Mouse (Mus musculus): ENCODE results near the gene Gm14214. TPM values are rescaled to one million over a fixed set of nuclear protein-coding genes. Genes with fewer than 3 reads are reported as not detected.
A peak's percentile ranks its signal among the peaks of the same experiment; 100 is the strongest.

Gene Gm14214
- polyA plus RNA-seq, 1 experiment: not detected

- H3K36me3 ChIP-seq (ENCODE audit: control insufficient read depth, insufficient read depth, low read length): no peaks in the 10 kb centered on the region
- no peaks in the 10 kb centered on the region for H3K27me3 ChIP-seq (ENCODE audit: control insufficient read depth, insufficient read depth, low read length)
- 64% methylated on average over 1 of the region's 1 CpGs for WGBS
- no peaks in the 10 kb centered on the region; the same call in 1 of the 2 replicates for H3K4me1 ChIP-seq (ENCODE audit: control insufficient read depth, insufficient read depth, insufficient read length)
- H3K27ac ChIP-seq (ENCODE audit: insufficient read depth, low read length): no peak overlapping the region
- no peak for DNase-seq (ENCODE audit: low read depth in 1 of 2, low spot score in 2 of 2)
- H3K4me3 ChIP-seq (ENCODE audit: extremely low read depth, insufficient read depth, insufficient read length): no peak overlapping the region
- TF ChIP-seq CTCF (IDR thresholded peaks at IDR 0.05; ENCODE audit: extremely low read depth, insufficient read depth, insufficient read length, insufficient replicate concordance): no peak
- TF ChIP-seq POLR2A (IDR thresholded peaks at IDR 0.05; ENCODE audit: low read depth, low read length): no peak
Observed at GRCm38 (mm10) chr2:154807689-154808088, 37.9 kb upstream of the Gm14214 start.

DNA sequence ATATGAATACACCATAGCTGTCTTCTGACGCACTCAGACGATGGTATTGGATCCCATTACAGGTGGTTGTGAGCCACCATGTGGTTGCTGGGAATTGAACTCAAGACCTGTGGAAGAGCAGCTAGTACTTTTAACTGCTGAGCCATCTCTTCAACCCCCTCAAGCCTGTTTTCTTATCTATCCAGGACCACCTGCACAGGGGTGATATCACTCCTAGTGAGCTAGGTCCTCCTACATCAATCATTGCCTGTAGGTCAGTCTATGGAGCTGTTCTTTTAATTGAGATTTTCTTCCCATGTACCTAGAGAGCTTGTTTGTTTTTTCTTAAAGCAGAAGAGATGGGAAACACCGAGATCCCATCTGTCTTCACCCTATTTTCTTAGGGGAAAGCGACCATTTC is 34.0 kb upstream of the Gm14214 start:
- Histone ChIP-seq H3K36me3 (ENCODE audit: control insufficient read depth, insufficient read depth, low read length) (no peaks in the 10 kb centered on the region), H3K27ac (ENCODE audit: insufficient read depth, low read length) (no peak overlapping the region), H3K4me1 (ENCODE audit: control insufficient read depth, insufficient read depth, insufficient read length) (peaks cover 5% of the 10 kb centered on the region), H3K4me3 (ENCODE audit: extremely low read depth, insufficient read depth, insufficient read length) (no peak overlapping the region), H3K27me3 (ENCODE audit: control insufficient read depth, insufficient read depth, low read length) (no peaks in the 10 kb centered on the region)
- 89% methylated on average over 4 of the region's 4 CpGs for WGBS
- no peak for TF ChIP-seq POLR2A (IDR thresholded peaks at IDR 0.05; ENCODE audit: low read depth, low read length)
- no peak for DNase-seq (ENCODE audit: low read depth in 1 of 2, low spot score in 2 of 2)

DNA sequence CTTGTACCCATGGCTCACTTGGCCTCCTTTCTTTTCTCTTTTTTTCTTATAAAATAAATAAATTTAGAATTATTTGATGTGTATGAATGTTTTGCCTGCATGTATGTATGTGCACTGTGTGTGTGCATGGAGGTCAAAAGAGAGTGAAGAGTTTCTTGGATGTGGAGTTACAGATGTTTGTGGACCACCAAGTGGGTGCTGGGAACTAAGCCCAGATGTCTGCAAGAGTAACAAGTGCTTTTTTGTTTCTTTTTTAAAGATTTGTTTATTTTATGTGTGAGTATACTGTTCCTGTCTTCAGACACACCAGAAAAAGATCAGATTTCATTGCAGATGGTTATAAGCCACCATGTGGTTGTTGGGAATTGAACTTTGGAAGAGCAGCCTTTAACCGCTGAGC is 33.5 kb upstream of the Gm14214 start:
- Histone ChIP-seq H3K4me3 (ENCODE audit: extremely low read depth, insufficient read depth, insufficient read length) (no peak overlapping the region), H3K27me3 (ENCODE audit: control insufficient read depth, insufficient read depth, low read length) (no peaks in the 10 kb centered on the region), H3K4me1 (ENCODE audit: control insufficient read depth, insufficient read depth, insufficient read length) (peaks cover 5% of the 10 kb centered on the region), H3K27ac (ENCODE audit: insufficient read depth, low read length) (no peak overlapping the region), H3K36me3 (ENCODE audit: control insufficient read depth, insufficient read depth, low read length) (no peaks in the 10 kb centered on the region)
- 98% methylated on average over 1 of the region's 1 CpGs for WGBS
- TF ChIP-seq CTCF (IDR thresholded peaks at IDR 0.05; ENCODE audit: extremely low read depth, insufficient read depth, insufficient read length, insufficient replicate concordance) (no peak), POLR2A (IDR thresholded peaks at IDR 0.05; ENCODE audit: low read depth, low read length) (no peak)
- no peak for DNase-seq (ENCODE audit: low read depth in 1 of 2, low spot score in 2 of 2)

DNA sequence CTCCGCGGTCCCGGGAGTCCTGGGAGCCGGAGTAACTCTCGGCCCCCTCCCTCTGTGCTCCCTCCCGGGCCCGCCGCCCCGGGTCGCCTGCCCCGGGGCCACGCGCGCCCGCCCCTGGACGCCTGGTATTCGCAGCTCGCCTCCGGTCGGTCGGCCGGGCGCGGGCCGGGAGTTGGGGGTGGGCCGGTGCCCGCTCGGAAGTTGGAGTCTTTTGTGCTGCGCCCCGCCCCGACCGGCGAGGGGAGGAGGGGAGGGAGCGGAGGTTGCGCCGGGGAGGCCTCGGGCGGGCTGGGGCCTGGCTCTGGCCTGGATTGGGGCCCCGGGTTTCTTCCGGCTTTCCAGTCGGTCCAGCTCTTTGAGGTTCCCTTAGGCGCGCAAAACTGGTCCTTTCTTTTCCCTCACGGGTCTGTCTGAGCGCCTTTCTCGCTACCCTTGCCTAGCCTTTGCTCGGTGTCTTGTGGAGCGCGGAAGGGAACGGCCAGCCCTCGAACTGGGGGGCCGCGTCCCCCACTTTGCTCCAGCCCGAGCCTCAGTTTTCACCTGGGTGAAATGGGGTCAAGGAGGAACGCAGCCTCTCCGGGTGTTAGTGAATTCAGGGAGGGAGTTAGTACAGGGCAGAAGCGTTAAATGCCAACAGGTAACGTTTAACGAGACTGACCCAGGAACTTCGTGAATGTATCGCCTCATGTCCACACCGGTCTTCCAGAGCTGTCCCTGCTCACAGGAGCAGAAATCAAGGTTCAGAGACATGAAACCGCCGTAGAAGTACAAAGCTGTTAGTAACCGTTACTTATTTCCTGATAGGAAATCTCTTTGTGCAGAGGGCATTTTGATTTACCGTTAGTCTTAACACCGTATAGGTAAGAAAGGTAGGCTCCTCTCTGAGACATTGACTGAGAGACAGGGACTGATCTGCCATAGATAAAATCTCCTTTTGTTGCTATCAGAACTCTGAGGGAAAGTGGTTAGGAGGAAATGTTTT is 22.1 kb upstream of the Gm14214 start:
- Histone ChIP-seq H3K27ac (ENCODE audit: insufficient read depth, low read length) (peak overlapping the region; percentile 99), H3K4me3 (ENCODE audit: extremely low read depth, insufficient read depth, insufficient read length) (peak overlapping the region; percentile 89), H3K4me1 (ENCODE audit: control insufficient read depth, insufficient read depth, insufficient read length) (peaks cover 7% of the 10 kb centered on the region; the same call in 1 of the 2 replicates), H3K27me3 (ENCODE audit: control insufficient read depth, insufficient read depth, low read length) (no peaks in the 10 kb centered on the region), H3K36me3 (ENCODE audit: control insufficient read depth, insufficient read depth, low read length) (no peaks in the 10 kb centered on the region)
- WGBS: under 1% methylated on average over 66 of the region's 67 CpGs
- TF ChIP-seq POLR2A (IDR thresholded peaks at IDR 0.05; ENCODE audit: low read depth, low read length) (no peak), CTCF (IDR thresholded peaks at IDR 0.05; ENCODE audit: extremely low read depth, insufficient read depth, insufficient read length, insufficient replicate concordance) (no peak)
- peak in 1 of 2 experiments; percentile 77 for DNase-seq (ENCODE audit: low read depth in 1 of 2, low spot score in 2 of 2)

GRCm38 (mm10) chr2:154790656-154791483 is 21.0 kb upstream of the Gm14214 start, which contains the start of the genes Raly and a:
Gene Raly (plus strand): TSS chr2:154791096.
Gene a (plus strand): TSS chr2:154791402.
- WGBS: under 1% methylated on average over 88 of the region's 89 CpGs
- Histone ChIP-seq H3K27me3 (ENCODE audit: control insufficient read depth, insufficient read depth, low read length) (no peaks in the 10 kb centered on the region), H3K4me1 (ENCODE audit: control insufficient read depth, insufficient read depth, insufficient read length) (peaks cover 5% of the 10 kb centered on the region; the same call in 1 of the 2 replicates), H3K27ac (ENCODE audit: insufficient read depth, low read length) (peak within 1 kb of the TSS; percentile 99), H3K36me3 (ENCODE audit: control insufficient read depth, insufficient read depth, low read length) (no peaks in the 10 kb centered on the region), H3K4me3 (ENCODE audit: extremely low read depth, insufficient read depth, insufficient read length) (peak within 1 kb of the TSS; percentile 89)
- DNase-seq (ENCODE audit: low read depth in 1 of 2, low spot score in 2 of 2): peak; percentile 94 to 98
- peak; percentile 99 for TF ChIP-seq POLR2A (IDR thresholded peaks at IDR 0.05; ENCODE audit: low read depth, low read length)
- no peak for TF ChIP-seq CTCF (IDR thresholded peaks at IDR 0.05; ENCODE audit: extremely low read depth, insufficient read depth, insufficient read length, insufficient replicate concordance)

DNA sequence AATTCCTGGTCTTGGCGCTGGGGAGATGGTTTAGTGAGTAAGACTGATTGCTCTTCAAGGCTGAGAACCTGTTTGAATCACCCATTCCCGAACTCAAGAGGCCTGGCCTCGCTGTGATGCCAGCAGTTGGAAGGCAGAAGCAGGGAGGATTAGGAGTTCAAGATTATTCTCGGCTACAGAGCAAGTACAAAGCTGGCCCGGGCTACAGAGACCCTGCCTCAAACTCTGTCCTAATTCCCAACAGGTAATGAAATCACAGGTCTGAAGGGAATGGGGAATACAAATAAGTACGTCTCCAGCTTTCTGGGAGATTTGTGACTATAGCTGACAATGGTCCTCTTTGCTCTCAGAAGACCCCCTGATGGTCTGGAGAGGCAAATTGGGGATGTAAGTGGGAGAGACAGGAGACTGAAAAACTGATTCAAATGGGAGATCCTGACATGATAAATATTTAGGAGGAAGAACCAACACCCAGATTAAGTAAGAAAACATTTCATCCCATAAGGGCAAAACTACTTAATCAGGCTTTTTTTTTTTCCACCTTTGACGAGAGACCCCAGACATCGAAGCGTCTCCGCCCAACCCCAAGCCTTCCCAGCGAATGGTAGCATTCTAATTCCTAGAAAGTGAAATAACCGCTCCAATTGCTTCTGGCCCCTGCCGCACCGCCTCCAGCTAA is 20.3 kb upstream of the Gm14214 start:
- H3K27ac ChIP-seq (ENCODE audit: insufficient read depth, low read length): no peak overlapping the region
- DNase-seq (ENCODE audit: low read depth in 1 of 2, low spot score in 2 of 2): no peak
- 26% methylated on average over 14 of the region's 14 CpGs for WGBS
- TF ChIP-seq CTCF (IDR thresholded peaks at IDR 0.05; ENCODE audit: extremely low read depth, insufficient read depth, insufficient read length, insufficient replicate concordance): no peak
- no peak for TF ChIP-seq POLR2A (IDR thresholded peaks at IDR 0.05; ENCODE audit: low read depth, low read length)
- H3K27me3 ChIP-seq (ENCODE audit: control insufficient read depth, insufficient read depth, low read length): no peaks in the 10 kb centered on the region
- H3K4me1 ChIP-seq (ENCODE audit: control insufficient read depth, insufficient read depth, insufficient read length): peaks cover 5% of the 10 kb centered on the region; the same call in 1 of the 2 replicates
- H3K36me3 ChIP-seq (ENCODE audit: control insufficient read depth, insufficient read depth, low read length): no peaks in the 10 kb centered on the region
- H3K4me3 ChIP-seq (ENCODE audit: extremely low read depth, insufficient read depth, insufficient read length): peak overlapping the region; percentile 69
